Mouse (Mus musculus) heart, postnatal 4 days (tissue): ENCODE measurements at regions not wholly inside any gene's neighbourhood (a gene's known extent, or its start where the extent isn't known, plus 50 kb on each side); places are given as distances from the start of the nearest gene placed in this dataset.
A peak's percentile ranks its signal among the peaks of the same experiment; 100 is the strongest.

Experiments used
- DNase-seq: peaks from one replicate; pipeline ENCODE4 v3.0.0; 2021

- peak; percentile 22 for DNase-seq
Observed at GRCm38 (mm10) chr9:94378835-94379234, 159.0 kb downstream of the 1190002N15Rik start.

- no peak for DNase-seq
Observed at GRCm38 (mm10) chr9:94378291-94378690, 159.6 kb downstream of the 1190002N15Rik start.

GRCm38 (mm10) chr9:94377346-94378039, 160.4 kb downstream of the 1190002N15Rik start:
- DNase-seq = no peak

- DNase-seq = no peak
Observed at GRCm38 (mm10) chr9:94370976-94371375, 166.9 kb downstream of the 1190002N15Rik start.

- DNase-seq = no peak
Observed at GRCm38 (mm10) chr9:94368231-94368936, 169.5 kb downstream of the 1190002N15Rik start.

- DNase-seq = no peak
Observed at GRCm38 (mm10) chr9:94361877-94362697, 175.8 kb downstream of the 1190002N15Rik start.

- no peak for DNase-seq
Observed at GRCm38 (mm10) chr9:94361011-94361410, 176.9 kb downstream of the 1190002N15Rik start.

- DNase-seq = no peak
Observed at GRCm38 (mm10) chr9:94358150-94358549, 179.7 kb downstream of the 1190002N15Rik start.

- no peak for DNase-seq
Observed at GRCm38 (mm10) chr9:94342011-94342410, 195.9 kb downstream of the 1190002N15Rik start.

- DNase-seq = no peak
Observed at GRCm38 (mm10) chr9:94341531-94341930, 196.3 kb downstream of the 1190002N15Rik start.

GRCm38 (mm10) chr9:94333450-94333849, 204.4 kb downstream of the 1190002N15Rik start:
- DNase-seq = no peak

GRCm38 (mm10) chr9:94323011-94323410, 214.9 kb downstream of the 1190002N15Rik start:
- no peak for DNase-seq

GRCm38 (mm10) chr9:94302575-94302974, 235.3 kb downstream of the 1190002N15Rik start:
- no peak for DNase-seq

GRCm38 (mm10) chr9:94301896-94302295, 236.0 kb downstream of the 1190002N15Rik start:
- no peak for DNase-seq

GRCm38 (mm10) chr9:94295431-94295830, 242.4 kb downstream of the 1190002N15Rik start:
- no peak for DNase-seq

GRCm38 (mm10) chr9:94292147-94292546, 245.7 kb downstream of the 1190002N15Rik start:
- DNase-seq = no peak

GRCm38 (mm10) chr9:94289546-94289945, 248.3 kb downstream of the 1190002N15Rik start:
- DNase-seq = no peak

GRCm38 (mm10) chr9:94287559-94287958, 250.3 kb downstream of the 1190002N15Rik start:
- no peak for DNase-seq

GRCm38 (mm10) chr9:94278657-94279585, 259.0 kb downstream of the 1190002N15Rik start:
- DNase-seq = no peak

GRCm38 (mm10) chr9:94277096-94277495, 260.8 kb downstream of the 1190002N15Rik start:
- no peak for DNase-seq

- no peak for DNase-seq
Observed at GRCm38 (mm10) chr9:94269213-94269612, 268.7 kb downstream of the 1190002N15Rik start.

- DNase-seq = no peak
Observed at GRCm38 (mm10) chr9:94267243-94267642, 270.6 kb downstream of the 1190002N15Rik start.
